Mouse (Mus musculus): ENCODE measurements around the gene Dock4.

DNA sequence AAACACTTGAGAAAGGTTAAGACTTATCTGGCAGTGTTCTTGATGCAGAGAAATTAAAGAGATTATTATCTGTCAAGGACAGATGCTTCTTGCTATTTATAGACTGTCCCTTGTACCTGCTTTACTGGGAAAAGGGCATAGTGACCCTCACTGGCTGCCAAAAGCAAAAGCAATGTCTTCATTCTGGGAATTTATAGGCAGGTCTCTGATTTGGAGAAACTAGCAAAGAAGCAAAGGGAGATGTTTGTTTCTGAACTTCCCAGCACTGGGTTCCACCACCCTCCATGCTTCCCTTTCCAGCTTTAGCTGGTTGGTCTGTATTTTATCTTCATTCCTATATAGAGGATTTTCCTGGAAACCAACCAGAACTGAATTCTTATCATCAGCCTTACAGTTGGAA is 225.0 kb downstream of the Dock4 start:
- no peak for TF ChIP-seq POLR2A (IDR thresholded peaks at IDR 0.05; ENCODE audit: control insufficient read depth, extremely low read depth, insufficient read depth, low read length, poor library complexity)
- TF ChIP-seq CTCF (IDR thresholded peaks at IDR 0.05; ENCODE audit: borderline replicate concordance, control insufficient read depth, extremely low read depth, insufficient read depth, low read length, poor library complexity), result no peak
